Mouse (Mus musculus): ENCODE results near the gene Golph3. TPM values are rescaled to one million over a fixed set of nuclear protein-coding genes. Genes with fewer than 3 reads are reported as not detected.
"Not testable (repeated sequence)": the region's sequence is repeated elsewhere in the genome, so short reads cannot be mapped to it uniquely, and the experiment has no call there.

The Golph3 gene
- polyA plus RNA-seq, 1 experiment: 208 TPM

DNA sequence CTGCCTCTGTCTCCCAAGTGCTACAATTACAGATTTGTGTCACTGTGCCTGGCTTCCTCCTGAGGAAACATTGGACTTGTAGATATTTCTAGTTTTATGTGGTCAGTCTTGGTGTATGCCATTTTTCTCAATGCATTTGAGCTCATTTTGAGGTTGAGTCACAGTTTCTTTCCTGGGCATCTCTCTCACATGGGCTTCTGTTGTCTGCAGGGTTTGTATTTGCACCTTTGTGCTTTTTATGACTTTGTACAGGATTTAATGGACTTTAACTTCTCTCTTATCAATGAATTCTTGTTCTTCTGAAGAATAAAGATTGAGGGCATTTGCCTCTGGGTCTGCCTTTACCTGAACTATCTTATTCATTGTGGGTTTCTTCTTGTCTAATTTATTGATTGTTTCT lies 36.2 kb downstream of the Golph3 start:
- no peak overlapping the region for H3K27ac ChIP-seq (ENCODE audit: insufficient read depth, low read depth, low read length)
- H3K4me1 ChIP-seq (ENCODE audit: control insufficient read depth, insufficient read depth, low read length): no peaks in the 10 kb centered on the region
- no peak overlapping the region for H3K4me3 ChIP-seq (ENCODE audit: insufficient read depth, low read depth, low read length)
- no peak for TF ChIP-seq CTCF (IDR thresholded peaks at IDR 0.05; ENCODE audit: insufficient read depth, low read depth, low read length)
- no peak for TF ChIP-seq POLR2A (IDR thresholded peaks at IDR 0.05; ENCODE audit: insufficient read depth, low read depth, low read length)

DNA sequence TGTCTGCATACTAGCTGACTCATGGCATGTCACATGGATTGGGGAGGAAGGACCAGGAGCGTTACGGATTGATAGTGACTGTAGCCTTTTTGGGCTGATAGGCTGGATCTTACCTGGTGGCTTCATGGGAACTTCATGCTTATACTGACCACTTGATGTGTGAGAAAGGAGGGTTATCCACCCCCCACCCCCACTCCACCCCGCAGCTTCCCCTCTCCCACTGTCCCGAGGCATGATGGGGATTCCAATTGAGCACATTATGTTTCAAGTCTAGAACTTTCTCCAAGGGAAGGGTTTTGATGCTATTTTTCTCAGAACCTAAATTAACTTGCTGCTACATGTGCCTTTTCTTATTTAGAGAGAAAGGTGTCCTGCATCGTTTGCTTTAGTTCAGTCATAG lies 37.1 kb downstream of the Golph3 start:
- no peak overlapping the region for H3K27ac ChIP-seq (ENCODE audit: insufficient read depth, low read depth, low read length)
- H3K4me3 ChIP-seq (ENCODE audit: insufficient read depth, low read depth, low read length): no peak overlapping the region
- TF ChIP-seq CTCF (IDR thresholded peaks at IDR 0.05; ENCODE audit: insufficient read depth, low read depth, low read length) (no peak), POLR2A (IDR thresholded peaks at IDR 0.05; ENCODE audit: insufficient read depth, low read depth, low read length) (no peak)
- WGBS: 93% methylated on average over 5 of the region's 5 CpGs
- H3K4me1 ChIP-seq (ENCODE audit: control insufficient read depth, insufficient read depth, low read length): no peaks in the 10 kb centered on the region

DNA sequence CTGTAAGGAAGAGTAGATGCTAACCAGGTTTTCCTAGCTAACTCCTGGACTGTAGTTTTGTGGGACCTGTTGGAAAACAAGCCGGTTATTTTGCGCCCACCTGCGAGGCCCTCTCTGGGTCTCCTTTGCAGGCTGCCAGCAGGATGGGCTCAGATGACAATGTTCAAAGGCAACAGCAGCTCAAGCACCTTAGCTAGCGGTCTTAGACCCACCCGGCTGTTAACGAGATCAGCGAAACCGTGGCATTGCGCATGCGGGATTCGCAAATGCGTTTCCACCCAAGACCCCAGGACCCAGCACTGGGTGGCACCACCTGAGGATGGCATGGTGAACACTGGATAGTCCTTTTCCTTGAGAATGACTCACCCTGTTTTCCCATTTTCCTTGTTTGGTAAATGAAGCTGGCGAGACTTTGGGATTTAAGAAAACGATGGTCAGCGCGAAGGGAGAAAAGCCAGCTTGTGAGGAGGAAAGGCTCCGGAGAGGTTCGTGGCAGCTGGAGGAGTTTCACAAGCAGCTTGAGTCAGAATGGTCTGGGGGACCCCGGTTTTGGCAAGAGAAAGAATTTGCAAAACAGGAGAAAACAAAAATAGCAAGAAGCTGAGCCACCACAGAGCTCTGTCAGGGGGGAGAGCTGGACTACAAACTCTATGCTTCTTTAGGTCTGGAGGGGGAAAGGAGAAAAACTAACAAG lies 39.4 kb downstream of the Golph3 start:
- 73% methylated on average over 19 of the region's 19 CpGs for WGBS
- Histone ChIP-seq H3K4me3 (ENCODE audit: insufficient read depth, low read depth, low read length) (no peak overlapping the region), H3K4me1 (ENCODE audit: control insufficient read depth, insufficient read depth, low read length) (peaks cover 3% of the 10 kb centered on the region; the same call in 1 of the 2 replicates), H3K27ac (ENCODE audit: insufficient read depth, low read depth, low read length) (no peak overlapping the region)
- TF ChIP-seq POLR2A (IDR thresholded peaks at IDR 0.05; ENCODE audit: insufficient read depth, low read depth, low read length): no peak
- TF ChIP-seq CTCF (IDR thresholded peaks at IDR 0.05; ENCODE audit: insufficient read depth, low read depth, low read length): no peak

DNA sequence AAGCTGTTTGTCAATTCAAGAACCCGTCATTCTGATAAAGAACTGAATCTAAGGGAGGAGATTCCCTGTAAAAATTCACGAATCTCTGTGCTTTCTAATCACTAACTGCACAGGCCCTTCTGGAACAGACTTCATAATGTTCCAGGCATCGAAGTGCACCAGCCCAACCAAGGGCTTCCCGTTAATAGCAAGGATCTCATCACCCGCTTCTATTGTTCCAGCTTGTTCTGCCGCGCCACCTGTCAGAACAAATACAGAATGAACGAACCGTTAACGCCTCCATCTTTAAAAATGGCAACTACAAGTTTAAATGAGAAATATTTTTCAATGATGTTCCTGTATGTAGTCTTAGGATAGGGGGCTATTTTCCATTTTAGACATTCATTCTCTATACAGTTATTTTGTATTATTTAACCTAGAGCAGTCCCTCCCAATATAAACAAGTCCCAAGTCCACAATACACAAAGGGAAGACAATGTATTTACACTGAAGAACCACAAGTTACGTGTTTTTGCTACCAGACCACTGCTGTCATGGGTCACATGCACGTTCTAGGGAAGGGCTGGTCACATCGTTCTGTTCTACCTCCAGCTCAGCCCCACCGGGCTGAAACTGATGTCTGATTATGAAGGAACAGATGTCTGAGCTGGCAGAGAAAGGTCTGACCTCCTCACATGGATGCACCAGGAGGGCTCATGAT lies 40.9 kb downstream of the Golph3 start:
- WGBS: 66% methylated on average over 14 of the region's 14 CpGs
- Histone ChIP-seq H3K4me1 (ENCODE audit: control insufficient read depth, insufficient read depth, low read length) (peaks cover 9% of the 10 kb centered on the region), H3K4me3 (ENCODE audit: insufficient read depth, low read depth, low read length) (no peak overlapping the region), H3K27ac (ENCODE audit: insufficient read depth, low read depth, low read length) (no peak overlapping the region)
- no peak for TF ChIP-seq CTCF (IDR thresholded peaks at IDR 0.05; ENCODE audit: insufficient read depth, low read depth, low read length)

DNA sequence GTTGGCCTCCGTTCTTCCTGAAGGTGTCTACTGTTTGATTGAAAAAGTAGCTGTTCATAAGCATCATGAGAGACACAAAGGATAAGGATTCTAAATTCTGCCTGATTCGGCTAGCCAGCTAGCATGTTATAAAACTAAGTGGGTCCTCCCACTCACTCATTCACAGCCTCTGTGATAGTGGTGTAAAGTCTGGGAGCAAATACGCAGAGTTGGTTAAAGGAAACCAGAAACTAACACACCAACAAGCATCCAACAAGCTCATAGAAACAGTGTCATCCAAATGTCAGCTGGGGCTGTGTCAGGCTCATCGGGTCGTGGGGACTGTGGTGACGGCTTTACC lies 41.4 kb downstream of the Golph3 start:
- no peak overlapping the region for H3K27ac ChIP-seq (ENCODE audit: insufficient read depth, low read depth, low read length)
- peaks cover 9% of the 10 kb centered on the region for H3K4me1 ChIP-seq (ENCODE audit: control insufficient read depth, insufficient read depth, low read length)
- TF ChIP-seq CTCF (IDR thresholded peaks at IDR 0.05; ENCODE audit: insufficient read depth, low read depth, low read length) (no peak), POLR2A (IDR thresholded peaks at IDR 0.05; ENCODE audit: insufficient read depth, low read depth, low read length) (no peak)
- H3K4me3 ChIP-seq (ENCODE audit: insufficient read depth, low read depth, low read length): no peak overlapping the region
- 75% methylated on average over 6 of the region's 6 CpGs for WGBS

DNA sequence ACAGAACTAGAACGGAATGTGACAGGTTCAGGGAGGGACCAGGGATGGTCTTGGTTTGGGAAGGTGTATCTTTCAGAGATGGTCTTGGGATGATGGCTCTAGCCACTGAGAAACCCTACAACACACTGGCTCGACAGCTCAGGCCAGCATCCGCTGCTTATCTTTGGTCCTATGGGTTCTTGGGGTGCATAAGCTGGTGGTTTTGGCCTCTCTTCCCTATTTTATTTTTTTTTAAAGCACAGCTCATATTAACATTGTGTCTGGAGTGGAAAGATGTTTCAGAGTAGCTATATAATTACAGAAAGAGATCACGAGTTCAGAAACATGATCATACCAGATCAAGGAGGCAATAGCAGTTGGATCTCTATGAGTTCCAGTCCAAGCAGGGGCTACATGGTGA lies 42.8 kb downstream of the Golph3 start:
- Histone ChIP-seq H3K27ac (ENCODE audit: insufficient read depth, low read depth, low read length) (no peak overlapping the region), H3K4me1 (ENCODE audit: control insufficient read depth, insufficient read depth, low read length) (peaks cover 9% of the 10 kb centered on the region), H3K4me3 (ENCODE audit: insufficient read depth, low read depth, low read length) (no peak overlapping the region)
- TF ChIP-seq CTCF (IDR thresholded peaks at IDR 0.05; ENCODE audit: insufficient read depth, low read depth, low read length) (no peak), POLR2A (IDR thresholded peaks at IDR 0.05; ENCODE audit: insufficient read depth, low read depth, low read length) (no peak)
- WGBS: 87% methylated on average over 4 of the region's 4 CpGs

DNA sequence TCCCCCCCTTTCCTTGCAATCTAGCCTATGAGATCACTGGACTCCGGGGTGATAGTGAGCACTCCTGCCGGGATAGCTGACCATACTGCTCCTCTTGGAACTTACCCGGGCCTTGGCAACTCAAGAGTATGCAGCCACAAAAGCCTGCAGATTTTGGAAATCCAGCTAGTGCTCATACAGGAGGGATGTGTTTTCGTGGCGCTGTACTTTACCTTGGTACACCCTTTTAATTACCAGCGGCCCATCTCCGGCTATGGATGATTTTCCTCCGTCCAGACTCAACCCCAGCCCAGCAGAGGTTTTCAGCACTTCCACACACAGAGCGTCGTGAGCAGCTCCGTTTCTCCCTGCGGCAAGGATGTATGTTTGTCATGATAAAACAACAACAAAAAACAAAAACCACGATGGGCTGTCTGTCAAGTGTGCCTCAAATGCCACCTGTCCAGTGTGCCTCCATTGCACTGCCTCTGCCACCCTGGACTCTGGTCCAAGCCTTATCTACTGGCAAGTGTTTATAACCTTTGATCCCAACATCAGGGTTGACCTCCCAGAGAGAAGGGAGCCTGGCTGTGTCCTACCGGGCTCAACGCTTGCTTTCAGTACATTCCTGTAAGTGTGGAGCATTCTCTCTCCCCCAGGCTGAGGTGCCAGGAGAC lies 44.3 kb downstream of the Golph3 start:
- Histone ChIP-seq H3K27ac (ENCODE audit: insufficient read depth, low read depth, low read length) (peak overlapping the region; percentile 26; the same call in 1 of the 2 replicates), H3K4me1 (ENCODE audit: control insufficient read depth, insufficient read depth, low read length) (peaks cover 9% of the 10 kb centered on the region), H3K4me3 (ENCODE audit: insufficient read depth, low read depth, low read length) (no peak overlapping the region)
- WGBS: 81% methylated on average over 15 of the region's 15 CpGs
- TF ChIP-seq CTCF (IDR thresholded peaks at IDR 0.05; ENCODE audit: insufficient read depth, low read depth, low read length) (no peak), POLR2A (IDR thresholded peaks at IDR 0.05; ENCODE audit: insufficient read depth, low read depth, low read length) (no peak)

DNA sequence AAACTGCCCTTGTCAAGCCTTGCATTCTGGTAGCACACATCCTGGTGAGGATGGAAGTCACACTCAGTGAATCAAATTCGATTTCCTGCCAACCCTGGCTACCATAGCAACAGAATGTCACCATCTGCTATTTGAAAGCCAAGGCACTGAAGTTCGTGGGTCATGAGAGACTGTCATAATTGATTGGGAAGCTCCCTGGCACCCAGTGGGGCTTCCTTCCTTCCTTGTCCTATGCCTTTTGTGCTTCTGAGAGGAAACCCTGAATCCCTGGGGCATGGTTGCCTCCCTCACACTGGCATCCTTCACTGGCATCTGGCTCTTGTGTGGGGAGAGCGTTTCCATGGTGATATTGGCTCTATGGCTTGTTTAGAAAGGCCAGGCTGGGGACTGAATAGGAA lies 44.8 kb downstream of the Golph3 start:
- peak overlapping the region; percentile 26; the same call in 1 of the 2 replicates for H3K27ac ChIP-seq (ENCODE audit: insufficient read depth, low read depth, low read length)
- 21% methylated on average over 3 of the region's 3 CpGs for WGBS
- TF ChIP-seq CTCF (IDR thresholded peaks at IDR 0.05; ENCODE audit: insufficient read depth, low read depth, low read length) (no peak), POLR2A (IDR thresholded peaks at IDR 0.05; ENCODE audit: insufficient read depth, low read depth, low read length) (no peak)
- H3K4me1 ChIP-seq (ENCODE audit: control insufficient read depth, insufficient read depth, low read length): peaks cover 9% of the 10 kb centered on the region
- no peak overlapping the region for H3K4me3 ChIP-seq (ENCODE audit: insufficient read depth, low read depth, low read length)

DNA sequence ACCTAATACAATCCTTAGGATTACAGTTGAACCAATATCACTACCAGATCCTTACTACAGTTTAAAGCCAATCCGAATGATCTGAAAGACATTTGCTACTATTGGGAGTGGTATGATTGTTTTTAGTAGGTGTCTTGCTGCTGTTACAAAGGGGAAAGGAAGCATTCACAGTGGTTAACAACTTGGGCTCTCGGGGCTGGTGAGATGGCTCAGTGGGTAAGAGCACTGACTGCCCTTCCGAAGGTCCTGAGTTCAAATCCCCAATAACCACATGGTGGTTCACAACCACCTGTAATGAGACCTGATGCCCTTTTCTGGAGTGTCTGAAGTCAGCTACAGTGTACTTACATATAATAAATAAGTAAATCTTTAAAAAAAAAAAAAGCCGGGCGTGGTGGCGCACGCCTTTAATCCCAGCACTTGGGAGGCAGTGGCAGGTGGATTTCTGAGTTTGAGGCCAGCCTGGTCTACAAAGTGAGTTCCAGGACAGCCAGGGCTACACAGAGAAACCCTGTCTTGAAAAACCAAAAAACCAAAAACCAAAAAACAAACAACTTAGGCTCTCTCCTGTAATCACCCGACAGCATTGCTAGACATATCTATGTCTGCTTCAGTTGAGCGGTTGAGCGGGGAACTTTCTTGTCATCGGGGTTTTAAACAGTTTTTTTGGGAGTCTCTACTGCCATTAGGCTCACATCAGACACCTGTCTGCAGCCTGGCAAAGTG lies 45.5 kb downstream of the Golph3 start:
- 90% methylated on average over 11 of the region's 11 CpGs for WGBS
- H3K4me3 ChIP-seq (ENCODE audit: insufficient read depth, low read depth, low read length); H3K27ac ChIP-seq (ENCODE audit: insufficient read depth, low read depth, low read length): not testable (repeated sequence)
- peaks cover 12% of the 10 kb centered on the region for H3K4me1 ChIP-seq (ENCODE audit: control insufficient read depth, insufficient read depth, low read length)

All from olfactory bulb, adult 2 months (tissue).